Mouse (Mus musculus) telencephalon, adult 2 months (tissue): ENCODE measurements around the gene Anapc11.

Experiments
- DNase-seq: peaks from one replicate; pipeline ENCODE4 v3.0.0-alpha.2; 2011; ENCODE audit warnings: low read depth, low spot score

Anapc11 gene

DNA sequence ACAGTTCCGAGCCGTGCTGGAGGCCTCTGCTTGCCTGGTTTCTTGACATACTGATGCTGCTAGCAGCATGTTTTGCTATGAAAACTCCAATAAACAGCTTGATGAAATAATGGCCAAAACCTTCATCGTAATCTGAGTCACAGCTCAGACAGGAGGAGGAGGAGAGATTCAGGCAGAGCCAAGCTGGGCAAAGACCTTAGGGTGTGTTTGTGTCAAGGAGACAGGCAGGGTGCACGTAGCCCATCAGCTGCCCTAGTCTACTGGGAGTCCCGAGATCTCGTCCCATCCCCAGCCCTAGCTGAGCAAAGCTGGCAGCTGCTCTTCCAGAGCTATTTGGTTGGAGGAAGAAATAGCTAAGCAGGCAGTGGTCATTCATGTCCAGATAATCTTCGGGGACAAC, 7.4 kb downstream of the Anapc11 start:
- no peak for DNase-seq

- no peak for DNase-seq
Observed at GRCm38 (mm10) chr11:120606764-120607163, 8.5 kb downstream of the Anapc11 start.

- no peak for DNase-seq
Observed at GRCm38 (mm10) chr11:120608241-120609034, 10.2 kb downstream of the Anapc11 start, which contains the start of gene Npb. Npb (plus strand) TSS chr11:120608477.

- DNase-seq: no peak
Observed at GRCm38 (mm10) chr11:120609250-120609649, 11.0 kb downstream of the Anapc11 start.

DNA sequence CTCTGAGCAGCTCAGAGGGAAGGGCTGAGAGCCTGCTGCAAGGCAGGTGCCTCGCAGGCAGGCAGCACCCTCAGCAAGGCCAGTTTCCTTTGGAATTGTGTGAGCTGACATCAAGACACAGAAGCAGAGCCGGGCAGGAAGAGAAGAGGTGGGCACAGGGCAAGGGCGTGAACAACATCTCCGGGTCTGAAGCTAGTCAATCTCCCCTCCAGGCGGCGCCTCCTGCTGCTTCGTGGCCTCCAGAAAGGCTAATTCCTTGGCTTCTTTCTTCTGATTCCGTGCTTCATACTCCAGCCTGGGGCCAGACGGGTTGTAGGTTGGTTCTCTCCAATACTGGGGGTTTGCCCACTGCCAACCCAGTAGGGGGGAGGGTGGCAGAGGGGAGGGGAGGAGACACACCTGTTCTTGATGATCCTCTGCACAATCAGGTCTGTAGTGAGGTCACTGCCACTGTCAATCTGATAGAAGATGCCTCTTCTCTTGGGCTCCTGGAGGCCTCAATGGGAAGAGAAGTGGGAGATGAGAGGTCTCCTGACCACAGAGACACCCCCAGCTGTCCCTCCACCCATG, 12.3 kb downstream of the Anapc11 start:
- no peak for DNase-seq

DNA sequence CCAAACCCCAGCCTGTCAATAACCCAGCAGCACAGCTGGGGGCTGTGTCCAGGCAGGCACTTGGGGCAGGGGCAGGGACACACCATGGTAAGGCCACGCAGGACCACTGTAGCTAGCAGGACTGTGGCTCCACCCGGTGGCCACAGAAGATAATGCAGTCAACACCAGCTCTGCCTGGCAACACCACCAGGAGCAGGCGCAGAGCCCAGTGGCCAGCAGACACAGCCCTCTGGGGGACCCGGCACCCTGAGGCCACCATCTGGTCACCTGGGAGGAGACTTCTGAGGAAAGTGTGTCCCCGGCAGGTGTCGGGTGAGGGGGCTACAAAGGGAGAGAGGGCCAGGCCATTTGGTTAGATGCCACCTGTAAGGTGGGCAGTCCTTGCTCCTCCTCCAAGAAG, 14.5 kb downstream of the Anapc11 start:
- no peak for DNase-seq

DNA sequence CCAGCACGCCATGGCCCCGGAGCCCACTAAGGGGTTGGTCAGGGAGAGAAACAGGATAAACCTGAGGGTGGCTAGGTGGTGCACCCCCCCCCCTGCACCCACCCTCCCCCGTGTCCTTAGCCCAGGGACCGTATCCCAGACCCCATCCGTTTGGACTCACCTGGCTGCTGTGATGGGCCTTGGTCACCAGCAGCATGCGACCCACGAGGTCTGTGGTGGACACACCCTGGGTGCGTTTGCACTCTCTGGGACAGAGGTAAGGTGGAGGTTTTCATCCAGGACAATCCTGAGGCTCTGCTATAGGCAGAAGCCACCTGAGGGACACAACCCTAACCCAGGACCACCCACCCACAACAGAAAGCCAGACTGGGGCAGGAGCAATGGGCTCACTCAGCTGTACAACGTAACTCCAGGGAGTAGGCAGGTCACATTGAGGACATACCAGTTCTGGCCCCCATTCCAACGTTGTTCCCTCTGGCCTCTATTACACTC, 15.3 kb downstream of the Anapc11 start:
- DNase-seq: no peak

DNA sequence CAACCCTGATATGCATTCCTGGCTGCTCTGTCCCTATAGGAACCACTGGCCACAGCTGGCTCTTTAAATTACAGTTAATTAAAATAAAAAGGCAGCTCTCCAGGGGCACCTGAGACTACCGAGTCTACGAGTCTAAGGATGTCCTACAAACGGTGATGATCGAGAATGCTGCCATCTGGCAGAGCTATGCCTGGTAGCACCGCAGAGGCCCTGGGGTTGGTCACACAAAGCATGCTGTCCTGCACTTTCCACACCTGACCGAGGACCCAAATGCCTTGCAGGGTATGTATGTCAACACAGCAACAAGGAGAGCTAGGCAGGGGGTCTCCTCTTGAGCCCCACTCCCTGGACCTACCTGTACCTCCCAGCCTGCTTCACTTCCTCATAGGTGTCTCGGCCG, 15.8 kb downstream of the Anapc11 start:
- DNase-seq: no peak

- no peak for DNase-seq
Observed at GRCm38 (mm10) chr11:120615167-120615566, 16.9 kb downstream of the Anapc11 start.

- no peak for DNase-seq
Observed at GRCm38 (mm10) chr11:120615606-120616203, 17.5 kb downstream of the Anapc11 start.

DNA sequence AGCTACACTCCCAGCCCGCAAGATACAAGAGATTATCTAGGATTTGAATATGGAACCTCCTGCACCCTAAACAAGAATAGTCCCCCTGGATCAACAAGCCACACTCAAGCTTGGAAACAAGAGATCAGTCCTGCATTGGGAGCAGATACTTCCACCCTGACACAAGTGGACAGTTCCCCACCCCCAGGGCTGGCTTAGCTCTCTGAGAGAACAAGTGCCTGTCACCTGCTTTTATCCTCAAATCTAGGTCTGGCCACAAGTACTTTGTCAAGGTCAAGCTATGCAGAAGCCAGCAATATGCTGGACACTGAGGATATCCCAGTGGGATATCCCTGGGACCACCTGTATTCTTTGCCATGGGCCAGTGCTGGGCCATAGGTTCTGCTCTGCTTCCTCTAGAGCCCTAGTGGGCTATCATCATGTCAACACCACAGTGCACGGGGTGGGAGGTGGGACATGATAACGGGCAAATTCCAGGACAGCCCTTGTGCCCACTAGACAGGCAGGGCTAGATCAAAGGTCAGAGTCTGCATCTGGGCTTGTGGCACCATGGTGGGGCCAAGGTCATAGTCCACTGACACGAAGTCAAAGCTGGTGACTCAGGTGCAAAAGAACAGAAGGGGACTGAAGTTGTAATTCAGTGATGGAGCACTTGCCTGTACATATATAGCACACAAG, 18.5 kb downstream of the Anapc11 start:
- DNase-seq: no peak

DNA sequence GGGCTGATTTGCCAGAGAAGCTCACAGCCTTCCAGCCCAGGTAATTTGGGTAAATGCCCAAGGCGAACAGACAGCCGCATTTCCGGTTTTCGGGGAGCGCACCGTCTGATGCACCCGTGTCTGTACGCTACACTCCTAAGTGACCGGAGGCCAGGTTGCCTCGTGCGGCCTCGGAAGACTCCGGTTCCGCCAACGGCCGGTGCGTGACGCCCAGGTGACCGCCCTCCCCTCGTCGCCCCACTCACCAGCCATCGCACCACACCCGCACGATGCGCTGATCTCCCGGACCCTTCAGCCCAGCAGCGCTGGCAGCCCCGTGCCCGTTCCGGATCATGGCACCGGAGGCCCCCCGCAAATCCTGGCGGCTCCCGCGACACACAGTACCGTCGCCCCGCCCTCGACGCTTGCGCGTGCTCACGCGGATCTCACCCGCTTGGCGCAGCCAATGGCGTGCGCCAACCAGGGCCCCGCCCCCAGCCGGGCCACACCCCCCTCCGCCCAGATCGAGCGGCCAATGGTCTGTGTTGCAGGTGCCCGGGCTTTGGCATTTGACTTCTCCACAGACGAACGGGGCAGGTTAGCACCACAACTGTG, 19.4 kb downstream of the Anapc11 start, which contains the start of gene Pcyt2:
Gene Pcyt2, minus strand, starts transcription at position 418 of the 594 bp plus-strand sequence.
- peak; percentile 78 for DNase-seq

DNA sequence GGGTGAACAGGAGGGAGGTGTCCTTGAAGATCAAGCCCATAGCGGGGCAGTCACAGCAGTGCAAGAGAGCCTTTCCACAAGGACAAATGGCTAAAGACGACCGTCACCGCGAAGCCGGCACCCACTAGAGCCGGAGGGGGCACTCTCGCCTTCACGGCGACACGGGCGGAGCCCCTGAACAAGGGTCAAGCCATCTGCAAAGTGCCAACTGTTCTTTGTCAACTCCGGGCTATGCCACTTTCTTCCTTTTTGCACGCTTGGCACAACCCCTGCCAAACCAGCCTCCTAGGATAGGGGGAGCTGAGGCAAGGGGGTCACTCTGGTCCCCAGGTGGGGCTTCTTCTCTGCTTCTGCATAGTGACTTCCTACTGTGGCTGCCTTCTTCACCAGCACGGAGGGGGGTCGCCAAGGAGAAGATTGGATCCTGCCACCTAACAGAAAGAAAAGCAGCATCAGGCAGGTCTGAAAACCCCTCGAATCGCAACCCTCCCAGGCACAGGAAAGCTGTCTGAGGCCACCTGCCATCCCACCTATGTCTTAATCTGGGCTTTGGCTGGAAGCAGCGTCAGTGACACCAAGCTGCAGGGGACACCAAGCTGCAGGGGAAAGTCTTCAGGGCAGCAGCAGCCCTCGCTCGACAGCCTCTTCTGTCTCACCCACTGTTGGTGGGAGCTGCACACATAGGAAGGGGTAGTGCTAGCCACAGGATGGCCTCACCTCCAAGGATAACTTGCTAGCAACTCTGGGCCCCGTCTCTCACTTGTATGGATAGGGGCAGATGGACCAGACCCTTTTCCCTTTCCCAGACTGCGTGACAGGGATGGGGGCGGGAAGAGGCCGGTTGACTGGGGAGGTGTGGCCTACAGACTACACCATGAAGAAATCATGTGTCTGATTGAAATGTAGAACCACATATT, 20.7 kb downstream of the Anapc11 start:
- DNase-seq: no peak

GRCm38 (mm10) chr11:120620195-120620594, 22.0 kb downstream of the Anapc11 start:
- DNase-seq: no peak

DNA sequence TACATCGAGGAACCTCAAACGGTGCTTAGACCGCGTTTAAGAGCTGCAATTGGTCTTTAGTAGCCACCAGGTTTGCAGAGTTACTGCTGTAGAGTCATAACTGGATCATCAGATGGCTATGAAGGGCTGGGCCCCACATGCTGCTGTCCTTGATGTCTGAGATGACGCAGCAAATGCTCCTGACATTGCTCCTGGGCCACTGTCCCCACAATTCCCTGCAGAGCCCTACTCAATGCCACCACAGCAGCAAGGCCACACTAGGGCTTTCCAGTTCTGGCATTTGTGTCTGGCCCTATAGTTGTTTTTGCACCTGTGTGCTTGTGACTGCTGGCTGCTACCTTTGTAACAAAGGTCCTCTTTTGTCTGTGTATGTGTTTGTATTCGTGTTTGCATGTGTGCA, 24.6 kb downstream of the Anapc11 start:
- no peak for DNase-seq

DNA sequence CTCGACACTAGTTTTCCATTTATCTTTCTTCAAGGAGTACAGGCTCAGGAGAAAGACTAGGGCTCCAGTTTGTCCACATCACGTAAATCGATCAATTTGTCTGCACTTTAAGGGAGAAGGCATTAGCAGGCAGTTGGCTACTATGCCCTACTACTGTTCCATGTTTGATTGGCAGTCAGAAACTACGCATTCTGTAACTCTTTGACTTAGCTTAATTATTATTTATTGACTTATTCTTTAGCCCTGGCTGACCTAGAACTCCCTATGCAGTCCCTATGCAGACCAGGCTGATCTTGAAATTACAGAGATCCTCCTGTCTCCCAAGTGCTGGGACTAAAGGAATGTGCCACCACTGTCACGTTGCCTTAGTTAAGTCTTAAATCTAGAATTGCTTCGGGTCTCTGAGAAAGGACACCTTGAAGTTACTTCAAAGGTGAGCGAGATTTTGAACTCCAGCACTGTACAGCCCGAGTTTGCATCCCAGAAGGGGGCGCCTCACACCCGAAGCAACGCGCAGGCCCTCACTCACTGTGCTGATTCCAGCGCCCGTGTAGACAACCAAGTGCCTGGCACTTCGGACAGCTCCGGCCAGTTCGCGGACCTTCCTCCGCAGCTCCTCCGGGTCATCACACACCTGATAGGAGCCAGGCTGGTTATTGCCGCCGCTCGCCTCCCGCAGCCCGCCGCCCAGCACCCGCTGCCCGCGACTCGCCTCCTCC, 25.9 kb downstream of the Anapc11 start:
- no peak for DNase-seq

GRCm38 (mm10) chr11:120624680-120625111, 26.5 kb downstream of the Anapc11 start:
- peak; percentile 79 for DNase-seq

GRCm38 (mm10) chr11:120625152-120625775, 27.0 kb downstream of the Anapc11 start, which contains the start of gene Sirt7:
Sirt7 (minus strand) TSS chr11:120625240.
- DNase-seq: no peak

DNA sequence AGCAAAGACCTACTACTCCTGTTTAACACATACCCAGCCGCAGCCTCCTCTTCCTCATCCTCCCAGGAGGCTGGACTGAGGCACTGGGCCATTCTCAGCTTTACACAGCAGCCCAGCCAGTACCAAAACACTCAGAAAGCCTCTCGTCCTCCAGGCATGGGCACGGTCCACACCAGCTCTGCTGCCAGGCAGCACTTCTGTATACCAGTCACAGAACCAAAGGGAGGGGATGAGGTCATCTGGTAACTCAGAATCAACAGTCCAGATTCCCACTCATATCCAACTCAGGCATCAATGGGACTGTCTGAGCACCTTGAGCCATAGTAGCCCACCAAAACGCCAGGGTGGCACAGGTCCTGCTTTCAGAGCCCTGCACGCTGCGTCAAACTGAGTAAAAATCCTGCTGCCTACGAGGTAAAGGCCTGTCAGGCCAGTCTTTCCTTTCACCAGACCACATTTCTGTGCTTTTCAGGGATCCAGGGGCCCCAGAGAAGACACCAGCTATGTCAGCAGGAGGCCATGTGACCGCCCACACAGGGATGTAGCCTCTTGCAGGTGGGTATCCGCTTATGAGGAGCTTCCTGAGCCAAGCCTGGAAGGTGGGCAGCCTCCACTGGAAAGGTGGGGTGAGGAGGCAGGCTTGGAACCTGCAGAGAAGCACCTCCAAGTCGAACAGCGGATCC, 28.7 kb downstream of the Anapc11 start:
- no peak for DNase-seq
